Mouse (Mus musculus) frontal cortex, postnatal 36 days (tissue): ENCODE measurements around the gene Fbln2.
A peak's percentile ranks its signal among the peaks of the same experiment; 100 is the strongest.

Source experiments
- DNase-seq, 2 experiments: peaks; one replicate each; pipeline ENCODE4 v3.0.0; 2022; ENCODE audit warnings: low spot score in 2 of 2

Gene Fbln2

DNA sequence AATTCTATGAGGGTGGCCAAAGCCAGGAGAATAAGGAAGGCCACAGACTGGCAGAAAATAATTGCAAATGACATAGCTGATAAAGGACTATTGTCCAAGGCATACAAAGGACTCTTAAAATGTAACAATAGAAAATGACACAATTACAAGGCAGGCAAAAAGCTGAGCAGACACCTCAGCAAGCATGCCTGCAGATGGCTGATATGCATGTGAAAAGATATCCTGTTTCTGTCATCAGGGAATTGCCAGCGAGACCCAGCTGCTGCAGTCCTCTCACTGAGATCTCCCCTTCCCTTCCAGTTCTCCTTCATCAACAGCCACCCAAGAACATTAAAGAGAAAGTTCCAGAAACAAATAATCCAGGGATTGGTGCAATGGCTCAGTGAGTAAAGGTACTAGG, 66.0 kb downstream of the Fbln2 start:
- DNase-seq, result no peak

DNA sequence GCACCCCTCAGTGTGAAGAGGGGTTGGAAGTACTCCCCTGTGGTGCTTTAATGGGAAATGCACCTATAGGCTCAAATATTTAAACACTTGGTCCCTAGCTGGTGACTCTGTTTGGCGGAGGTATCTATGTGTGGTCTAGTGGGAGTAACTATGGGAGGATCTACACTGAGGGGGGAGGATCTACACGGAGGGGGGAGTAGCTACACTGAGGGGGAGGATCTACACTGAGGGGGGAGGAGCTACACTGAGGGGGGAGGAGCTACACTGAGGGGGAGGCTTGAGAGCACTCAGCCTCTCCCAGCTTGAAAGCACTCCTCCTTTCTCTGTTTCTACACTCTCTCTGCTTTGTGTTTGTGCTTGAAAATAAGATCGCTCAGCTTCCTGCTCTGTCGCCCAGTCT, 67.2 kb downstream of the Fbln2 start:
- DNase-seq, result no peak

DNA sequence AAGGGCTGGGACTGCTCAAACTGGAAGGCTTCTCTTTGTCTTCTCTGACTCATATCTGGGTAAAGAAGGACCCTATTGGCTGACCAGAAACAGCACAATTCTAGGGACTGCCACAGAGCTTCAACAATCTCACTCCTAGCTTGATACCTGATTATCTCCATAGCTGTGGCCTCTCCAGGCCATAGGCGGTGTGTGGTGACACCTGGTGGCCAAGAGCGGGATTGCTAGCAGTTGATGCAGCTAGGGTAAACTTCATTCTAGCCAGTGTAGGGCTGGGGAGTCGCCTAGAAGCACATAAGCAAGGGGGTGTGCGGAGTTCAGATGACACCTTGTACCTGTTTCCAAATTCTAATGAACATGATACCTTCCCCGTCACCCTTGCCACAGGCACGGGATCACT, 69.0 kb downstream of the Fbln2 start:
- peak; percentile 96 for DNase-seq

DNA sequence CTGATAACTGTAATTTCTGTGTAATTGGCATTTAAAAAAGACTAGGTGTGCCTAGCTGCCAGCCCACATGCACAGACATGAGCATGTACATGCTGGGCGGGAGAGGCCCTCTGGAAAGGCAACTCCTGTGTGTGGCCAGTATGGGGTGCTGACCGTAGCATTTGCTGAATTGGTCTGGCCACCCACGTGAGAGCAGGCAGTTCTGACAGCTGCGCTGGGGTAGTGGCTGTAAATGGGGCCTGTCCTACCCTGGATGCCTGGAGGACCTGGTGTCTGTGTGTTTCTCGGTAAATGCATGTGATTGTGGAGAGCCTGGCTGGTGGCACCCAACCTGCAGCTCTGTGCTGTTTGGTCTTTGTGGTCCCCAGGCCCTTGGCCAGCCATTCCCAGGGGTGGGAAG, 69.5 kb downstream of the Fbln2 start:
- no peak for DNase-seq

DNA sequence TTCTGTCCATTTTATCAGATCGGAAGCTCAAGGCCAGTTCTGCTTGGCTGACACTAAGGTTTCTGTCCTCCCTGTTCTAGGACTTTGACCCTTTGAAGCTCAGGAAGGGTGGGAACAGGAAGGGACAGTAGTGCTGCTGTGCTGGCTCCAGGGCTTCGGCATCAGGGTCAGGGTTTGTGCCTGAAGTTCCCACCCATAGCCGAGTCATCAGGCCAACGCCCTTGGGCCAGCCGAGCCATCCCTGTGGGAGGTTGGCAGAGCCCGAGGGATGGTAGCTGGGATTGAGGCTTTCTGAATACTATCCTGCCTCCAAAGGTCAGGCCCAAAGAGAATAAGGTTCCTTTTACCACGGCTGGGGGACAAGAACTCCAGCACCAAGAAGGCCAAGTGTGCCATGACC, 70.8 kb downstream of the Fbln2 start:
- DNase-seq, result no peak

DNA sequence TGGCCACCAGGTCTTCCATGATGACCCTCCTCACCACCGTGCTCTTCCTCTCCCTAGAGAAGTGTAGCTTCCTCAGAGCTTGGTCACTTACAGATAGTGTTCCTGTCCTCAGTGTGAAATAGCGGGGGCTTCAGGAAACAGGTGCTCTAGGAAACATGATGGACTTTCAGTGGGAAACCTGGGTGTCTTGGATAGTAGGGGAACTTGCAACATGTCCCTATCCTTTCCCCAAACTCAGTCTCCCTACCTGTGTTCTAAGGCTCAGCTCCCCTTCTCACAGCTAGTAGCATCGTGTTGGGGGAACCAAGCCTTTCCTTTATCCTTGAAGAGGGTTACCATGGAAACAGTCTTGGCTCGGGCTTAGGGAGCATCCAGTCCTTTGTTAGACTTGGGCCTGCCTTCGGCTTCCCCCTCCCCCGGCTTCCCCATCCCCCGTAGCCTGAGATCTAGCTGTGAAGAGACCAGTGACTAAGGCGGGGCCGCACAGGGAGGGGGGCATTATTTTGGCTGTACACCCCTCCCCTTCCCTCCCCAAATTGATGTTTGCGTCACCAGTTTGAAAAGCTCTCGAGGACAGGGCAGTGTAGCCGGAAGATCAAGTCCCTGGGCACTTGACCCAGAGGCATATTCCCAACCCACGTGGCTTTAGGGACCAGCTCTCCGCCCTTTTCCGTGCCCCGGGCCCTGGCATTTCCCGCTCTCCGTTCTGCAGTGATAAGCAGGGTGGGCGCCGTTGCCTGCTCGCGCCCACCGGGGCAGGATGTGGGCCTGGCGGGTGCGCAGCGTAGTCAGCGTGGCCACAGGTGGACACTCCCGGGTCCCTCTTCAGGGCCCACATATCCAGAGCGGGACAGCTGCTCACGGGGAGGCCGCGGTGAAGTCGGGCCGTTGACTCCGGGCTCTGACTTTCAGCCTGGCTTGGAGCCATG, 72.5 kb downstream of the Fbln2 start:
- no peak for DNase-seq

DNA sequence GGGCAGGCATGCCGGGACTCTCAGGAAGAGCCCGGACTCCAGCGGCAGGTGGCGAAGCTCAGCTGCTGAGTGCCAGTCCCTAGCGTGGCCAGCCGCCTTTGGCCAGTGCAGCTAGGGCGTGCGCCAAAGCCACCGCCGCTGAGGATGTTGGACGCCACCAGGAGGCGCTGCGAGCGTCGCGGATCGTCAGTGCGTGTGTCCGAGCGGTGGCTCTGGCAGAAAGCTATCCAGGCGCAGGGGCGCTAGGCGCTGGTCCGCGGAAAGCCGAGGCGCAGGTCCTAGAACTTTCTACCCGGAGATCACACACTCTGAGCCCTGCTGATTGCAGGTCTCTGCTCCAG, 73.2 kb downstream of the Fbln2 start:
- DNase-seq, result peak; percentile 73 to 83

DNA sequence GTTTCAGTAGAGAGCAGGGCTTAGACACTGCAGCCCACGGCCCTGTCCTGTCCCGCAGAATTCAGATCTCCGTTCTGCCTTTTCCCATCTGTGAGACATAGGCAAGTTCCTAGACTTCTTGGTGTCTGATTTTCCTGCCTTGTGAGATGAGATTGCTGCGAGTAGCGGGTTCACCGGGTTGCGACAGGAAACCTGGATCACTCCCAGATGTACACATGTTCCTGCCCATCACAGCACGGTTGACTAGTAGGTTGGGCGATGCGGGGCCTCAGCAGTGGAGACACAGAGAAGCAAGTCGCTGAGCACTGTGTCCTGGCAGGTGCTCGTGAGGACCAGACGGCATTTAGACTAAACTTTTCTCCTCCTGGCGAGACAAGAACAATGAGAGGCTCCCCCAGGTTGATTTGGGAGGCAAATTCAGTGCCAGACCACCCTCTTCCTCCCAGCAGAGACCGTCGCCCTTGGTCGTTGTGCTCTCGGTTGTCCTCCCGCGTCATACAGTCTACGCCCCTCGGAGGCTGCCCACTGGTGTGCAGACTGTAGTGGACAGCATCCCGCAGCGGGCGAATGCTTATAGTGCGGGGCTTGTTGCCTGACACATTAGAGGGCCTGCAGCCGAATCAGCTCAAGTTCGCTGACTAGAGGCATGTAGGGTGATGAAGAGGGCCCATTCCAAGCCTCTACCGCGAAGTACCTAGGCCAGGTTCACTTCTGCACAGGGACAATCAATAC, 73.7 kb downstream of the Fbln2 start:
- DNase-seq, result no peak

DNA sequence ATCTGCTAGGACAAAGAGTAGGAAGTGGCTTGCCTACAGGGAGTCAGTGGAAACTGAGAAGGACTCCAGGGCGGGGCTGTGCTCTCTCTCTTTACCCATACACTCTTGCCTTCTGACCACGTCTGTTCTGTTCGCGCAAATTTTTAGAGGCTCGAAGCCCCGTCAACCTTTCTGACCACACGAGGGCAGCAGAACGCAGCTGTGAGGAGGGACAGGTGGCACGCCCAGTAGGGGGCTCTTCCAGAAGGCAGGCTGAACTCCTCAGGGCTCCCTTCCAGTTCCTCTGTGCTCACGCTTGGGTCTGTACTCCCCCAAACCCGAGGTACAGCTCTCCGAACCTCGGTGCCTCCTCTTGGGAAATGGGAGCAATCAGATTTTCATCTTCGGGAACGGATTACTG, 74.4 kb downstream of the Fbln2 start:
- DNase-seq, result peak; percentile 85 to 86

DNA sequence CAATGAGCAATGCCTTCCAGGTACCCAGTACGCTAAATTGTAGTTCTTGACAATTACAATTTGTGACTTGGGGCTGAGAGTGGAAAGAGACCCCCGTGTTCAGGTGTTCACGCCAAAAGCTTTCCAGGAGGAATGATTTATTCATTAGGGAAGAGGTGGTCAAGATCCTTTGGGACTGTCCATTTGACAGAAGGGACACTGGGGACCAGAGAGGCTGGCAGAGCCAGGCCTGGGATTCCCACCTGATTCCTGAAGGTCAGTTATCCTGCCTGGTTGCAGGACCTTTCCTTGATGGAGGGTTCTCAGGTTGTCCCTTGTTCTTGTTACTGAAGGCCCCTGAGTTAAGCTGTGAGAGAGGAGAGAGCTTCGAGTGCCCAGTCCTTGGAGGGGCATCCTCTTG, 74.9 kb downstream of the Fbln2 start:
- no peak for DNase-seq

DNA sequence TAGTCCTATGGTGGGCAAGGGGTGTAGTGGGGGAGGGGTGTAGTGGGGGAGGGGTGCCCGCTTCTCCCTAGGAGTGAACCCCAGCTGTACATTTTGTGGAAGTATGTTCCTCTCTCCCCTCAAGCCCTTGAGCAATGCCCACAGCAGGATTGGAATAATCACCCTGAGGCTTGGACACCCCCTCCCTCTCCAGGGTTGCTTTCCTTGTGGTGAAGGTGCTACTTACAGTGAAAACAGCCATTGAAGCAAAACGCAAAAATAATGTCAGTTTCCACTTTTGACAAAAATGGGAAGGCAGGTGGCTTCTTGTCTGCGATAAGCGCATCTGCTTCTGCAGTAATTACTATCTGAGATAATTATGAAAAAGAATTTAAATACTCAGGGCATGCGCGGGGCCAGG, 75.4 kb downstream of the Fbln2 start:
- no peak for DNase-seq

DNA sequence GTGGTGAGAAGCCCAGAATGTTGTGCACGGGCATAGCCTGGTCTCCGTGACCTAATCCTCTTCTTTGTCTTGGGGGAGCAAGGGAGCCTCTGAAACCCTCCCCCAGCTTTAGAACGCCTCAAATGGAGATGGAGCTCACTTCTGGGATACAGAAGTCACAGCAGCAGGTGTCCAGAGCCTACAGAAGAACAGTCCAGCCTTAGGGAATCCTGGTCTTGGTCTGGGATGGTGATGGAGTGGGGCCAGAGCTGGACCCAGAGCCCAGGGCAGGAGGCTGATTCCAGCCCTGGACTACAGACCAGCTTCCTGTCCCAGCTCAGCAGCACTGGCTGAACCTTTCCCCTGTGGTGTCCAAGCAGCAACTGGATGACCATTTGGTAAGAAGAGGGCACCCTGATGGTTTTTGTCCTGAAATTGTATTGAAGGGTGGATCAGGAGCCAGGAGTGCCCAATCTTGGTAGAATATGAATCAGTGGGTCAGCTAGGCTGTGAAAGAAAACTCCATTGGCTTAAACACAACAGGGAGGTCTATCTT, 76.1 kb downstream of the Fbln2 start:
- DNase-seq, result no peak

DNA sequence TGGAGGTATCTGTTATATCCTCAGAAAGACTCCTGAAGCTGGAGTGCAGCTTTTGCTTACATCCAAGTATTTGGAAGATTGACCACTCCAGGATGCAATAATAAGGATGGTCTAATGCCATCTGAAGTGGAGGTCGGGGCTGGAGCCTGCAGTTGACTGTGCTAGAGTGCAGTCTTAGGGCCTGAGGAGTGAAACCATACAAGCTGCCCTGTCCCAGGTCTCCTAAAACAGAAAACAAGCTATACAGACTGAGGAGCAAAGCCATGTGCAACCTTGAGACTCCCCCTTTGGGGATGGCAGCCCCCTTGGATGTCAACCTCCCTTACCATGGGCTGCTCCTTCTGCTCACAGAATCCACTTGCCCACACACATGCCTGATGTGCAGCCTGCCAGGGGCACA, 76.7 kb downstream of the Fbln2 start:
- no peak for DNase-seq

DNA sequence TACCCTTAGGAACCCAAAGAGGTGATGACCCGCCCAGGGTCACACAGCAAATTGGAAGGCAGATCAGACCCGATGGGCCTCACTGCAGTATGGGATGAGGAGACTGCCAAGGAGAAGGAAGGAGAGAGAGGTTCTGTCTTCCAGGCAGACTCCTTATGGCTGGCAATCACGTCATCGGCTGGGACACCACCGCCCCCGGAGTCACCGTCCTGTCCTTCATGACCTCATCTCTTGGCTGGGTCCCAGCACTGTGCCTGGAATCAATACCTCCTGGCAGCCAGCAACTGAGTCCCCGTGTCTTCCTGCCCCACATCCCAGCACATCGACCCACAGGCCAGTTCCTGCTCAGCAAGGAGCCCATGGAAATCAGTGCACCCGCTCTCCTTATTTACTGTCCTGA, 78.7 kb downstream of the Fbln2 start:
- no peak for DNase-seq

DNA sequence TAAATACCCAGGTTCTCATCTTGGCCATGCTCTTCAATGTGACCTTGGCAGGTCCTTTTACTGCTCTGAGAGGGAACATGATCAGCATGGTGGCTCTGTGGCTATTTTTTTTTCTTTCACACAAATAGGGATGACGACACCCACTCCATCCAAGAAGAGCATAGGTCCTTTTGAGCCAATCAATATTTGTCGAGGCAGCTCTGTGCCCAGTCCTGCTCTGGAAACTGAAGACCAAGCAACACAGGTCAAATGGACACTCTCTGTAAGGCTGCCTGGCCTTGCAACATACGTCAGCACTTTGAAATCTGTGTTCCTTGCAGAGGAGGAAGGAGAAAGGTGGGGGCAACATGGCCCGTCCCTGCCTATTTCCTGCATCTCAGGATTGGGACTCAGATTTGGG, 83.2 kb downstream of the Fbln2 start:
- DNase-seq, result no peak

DNA sequence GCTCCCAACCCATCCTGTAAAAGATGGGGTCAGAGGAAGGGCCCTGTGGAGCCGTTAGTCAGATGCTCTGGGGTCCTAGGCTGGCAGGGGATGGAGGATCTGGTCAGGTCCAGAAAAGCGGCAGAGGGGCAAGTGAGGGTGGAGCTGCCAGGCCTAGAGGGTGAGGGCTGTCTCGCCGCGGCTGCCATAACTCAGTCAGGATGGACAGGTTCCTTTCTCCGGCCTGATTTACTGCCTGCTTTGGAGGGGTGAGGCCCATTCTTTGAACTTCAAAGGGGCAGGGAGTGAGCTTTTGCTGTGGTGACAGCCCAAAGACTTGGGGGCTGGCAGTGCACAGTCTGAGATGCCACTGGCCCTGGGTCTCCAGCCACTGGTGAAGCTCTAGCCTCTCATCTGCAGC, 86.6 kb downstream of the Fbln2 start:
- no peak for DNase-seq

DNA sequence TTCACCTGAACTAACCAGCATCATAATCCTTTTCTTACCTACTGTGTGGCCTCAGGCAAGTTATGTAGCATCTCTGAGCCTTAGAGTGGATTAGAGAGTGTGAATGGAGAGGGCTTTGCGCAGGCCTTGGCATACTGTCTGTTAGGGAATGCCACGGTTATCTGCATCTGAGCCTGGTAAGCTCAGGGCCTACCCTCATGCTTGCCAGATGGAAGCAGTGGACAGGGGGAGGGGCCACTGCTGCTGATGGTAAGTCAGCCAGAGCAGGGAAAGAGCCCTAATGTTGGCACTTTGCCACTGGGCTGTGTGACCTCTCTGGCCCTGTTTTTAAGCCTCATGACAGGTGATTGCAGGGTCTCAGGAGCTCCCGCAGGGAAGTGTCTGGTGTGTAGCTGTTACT, 87.8 kb downstream of the Fbln2 start:
- DNase-seq, result no peak

DNA sequence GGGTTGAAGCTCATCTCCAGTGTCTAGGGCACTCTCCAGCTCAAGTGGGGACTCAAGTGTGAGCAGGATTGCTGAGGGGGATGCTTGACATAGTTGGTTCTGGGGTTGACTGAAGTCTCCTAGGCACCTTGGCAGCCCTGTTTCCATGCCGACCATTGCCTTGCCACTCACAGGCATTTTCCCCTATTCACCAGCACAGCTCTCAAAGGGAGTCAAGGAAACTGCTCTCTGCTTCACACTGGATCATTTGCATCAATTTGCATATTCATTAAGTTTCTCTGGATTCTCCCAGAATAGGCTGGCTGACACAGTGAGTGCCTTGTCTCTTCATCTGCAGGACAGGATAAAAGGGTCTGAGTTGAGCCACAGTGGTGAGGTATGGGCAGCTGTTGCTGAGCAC, 89.6 kb downstream of the Fbln2 start:
- DNase-seq, result peak; percentile 59 to 76

DNA sequence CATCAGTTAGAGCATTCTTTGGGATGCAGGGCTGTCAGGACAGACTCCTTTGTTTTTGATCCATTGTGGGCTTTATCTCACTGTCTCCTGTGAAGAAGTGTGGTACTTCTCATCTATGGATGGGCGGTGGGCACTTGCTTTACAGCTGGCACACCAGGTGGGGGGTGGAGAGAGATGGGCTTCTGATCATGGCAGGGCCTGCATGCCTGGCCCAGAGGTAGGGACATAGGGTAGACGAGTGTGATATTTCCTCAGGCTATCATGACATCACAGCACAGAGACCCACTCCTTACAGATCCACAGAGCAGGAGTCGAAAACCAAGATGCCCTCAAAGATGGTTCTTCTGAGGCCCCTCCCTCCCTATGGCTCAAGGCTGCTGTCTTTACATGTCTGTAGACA, 90.1 kb downstream of the Fbln2 start:
- no peak for DNase-seq

DNA sequence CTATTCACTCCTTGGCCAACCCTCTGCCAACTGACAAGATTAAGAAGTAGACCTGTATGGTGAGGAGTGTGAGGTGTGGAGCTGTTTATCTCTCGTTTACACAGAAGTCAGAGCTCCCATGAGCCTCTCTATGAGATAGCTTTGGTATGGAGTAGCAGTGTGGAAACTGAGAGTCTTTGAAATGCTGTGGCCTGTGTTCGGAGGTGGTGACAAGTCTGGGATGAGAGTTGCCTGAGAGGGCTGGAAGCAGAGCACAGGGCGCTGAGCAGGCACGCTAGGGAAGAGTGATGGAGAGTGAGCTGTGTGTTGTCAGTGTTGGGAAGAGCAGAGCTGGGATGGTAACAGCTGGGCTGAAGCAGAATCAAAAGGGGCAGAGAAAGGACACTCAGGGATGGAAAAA, 91.9 kb downstream of the Fbln2 start:
- DNase-seq, result no peak

DNA sequence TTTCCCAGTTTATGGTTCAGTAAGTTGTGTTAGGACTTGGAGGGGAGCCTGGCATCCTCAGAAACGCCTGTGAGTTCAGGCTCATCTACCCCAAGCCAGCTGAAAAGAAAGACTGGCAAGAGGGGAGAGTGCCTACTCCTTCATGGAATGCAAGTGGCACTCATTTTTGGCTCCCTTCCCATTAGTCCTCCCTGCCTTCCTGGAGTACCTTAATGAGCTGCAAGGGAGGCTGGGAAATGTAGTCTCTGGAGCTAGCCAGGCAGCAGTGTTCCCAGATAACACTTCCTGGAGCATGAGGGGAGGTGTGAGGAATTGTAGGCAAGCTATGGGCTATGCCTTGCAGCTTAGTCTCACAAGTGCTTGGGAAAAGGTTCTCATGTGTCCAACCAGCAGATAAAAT, 95.7 kb downstream of the Fbln2 start:
- peak in 1 of 2 experiments; percentile 16 for DNase-seq

DNA sequence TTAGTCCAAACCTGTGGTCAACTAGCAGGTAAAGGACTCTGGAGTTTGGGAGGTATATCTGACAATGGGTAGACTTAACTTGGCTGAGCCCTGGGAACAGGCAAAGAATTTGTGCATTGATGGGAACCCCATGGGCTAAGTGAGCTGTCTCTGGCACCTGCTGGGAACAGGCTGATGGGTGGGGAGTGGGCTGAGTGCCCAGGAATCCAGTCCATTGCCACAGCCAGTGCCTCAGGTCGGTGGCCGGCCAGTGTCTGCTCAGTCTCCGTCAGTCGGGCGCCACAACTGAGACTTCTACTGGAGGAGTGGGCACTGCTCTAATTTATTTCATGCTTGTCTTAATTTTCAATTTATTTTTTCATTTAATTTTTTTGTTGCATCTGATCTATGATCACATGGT, 98.9 kb downstream of the Fbln2 start:
- no peak for DNase-seq

DNA sequence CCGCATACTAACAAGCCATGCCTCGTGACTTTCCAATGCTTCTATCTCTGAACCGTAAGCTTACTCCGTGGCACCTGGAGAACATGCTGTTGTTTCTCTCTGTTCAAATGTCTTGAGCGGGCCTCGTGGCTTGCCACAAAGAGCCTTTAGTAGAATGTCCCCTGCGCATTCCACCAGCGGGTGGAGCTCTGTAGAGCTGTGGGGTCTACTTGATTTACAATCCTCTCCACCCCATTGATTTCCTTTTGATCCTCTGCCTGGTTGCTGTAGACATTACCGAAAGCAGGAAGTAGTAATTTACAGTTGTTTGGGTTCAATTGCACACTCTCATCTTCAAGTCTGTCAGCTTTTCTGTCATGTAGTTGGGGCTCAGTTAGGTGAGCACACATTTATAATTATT, 100.2 kb downstream of the Fbln2 start:
- DNase-seq, result no peak
